Mouse (Mus musculus) forebrain, postnatal 0 days (tissue): ENCODE results near the gene 1700067K01Rik. TPM values are rescaled to one million over a fixed set of nuclear protein-coding genes. Genes with fewer than 3 reads are reported as not detected.

Experiments used
- ATAC-seq: fragments of 200-750 bp; cut with Nextera tagmentation; 2 replicates; pipeline ENCODE4 v1.8.0; 2017; ENCODE audit warnings: mild to moderate bottlenecking, moderate library complexity
- DNase-seq: peaks from one replicate; pipeline ENCODE4 v3.0.0-alpha.2; 2015
- H3K27ac ChIP-seq: fragments of 300-500 bp; sonication (generic); 2 replicates; pipeline ENCODE4 v1.5.1; 2014; ENCODE audit warnings: low read depth, mild to moderate bottlenecking, antibody characterized with exemption, low read length, moderate library complexity, mixed read lengths
- H3K27me3 ChIP-seq: fragments of 300-500 bp; sonication (generic); 2 replicates; pipeline ENCODE4 v1.6.1; 2014; ENCODE audit warnings: mild to moderate bottlenecking, low read length, mixed read lengths; ENCODE audit not compliant: insufficient read depth
- H3K36me3 ChIP-seq: fragments of 300-500 bp; sonication (generic); 2 replicates; pipeline ENCODE4 v1.6.1; 2014; ENCODE audit warnings: mild to moderate bottlenecking, moderate library complexity; ENCODE audit not compliant: insufficient read depth
- H3K4me1 ChIP-seq: fragments of 300-500 bp; sonication (generic); 2 replicates; pipeline ENCODE4 v1.6.1; 2014; ENCODE audit warnings: antibody characterized with exemption; ENCODE audit not compliant: insufficient read depth
- H3K4me2 ChIP-seq: fragments of 300-500 bp; sonication (generic); 2 replicates; pipeline ENCODE4 v1.6.1; 2014; ENCODE audit warnings: low read depth, mild to moderate bottlenecking, moderate library complexity
- H3K4me3 ChIP-seq: fragments of 300-500 bp; sonication (generic); 2 replicates; pipeline ENCODE4 v1.5.1; 2014; ENCODE audit warnings: low read depth, low read length, mixed read lengths
- H3K9ac ChIP-seq: fragments of 300-500 bp; sonication (generic); 2 replicates; pipeline ENCODE4 v1.6.1; 2014; ENCODE audit warnings: mild to moderate bottlenecking
- H3K9me3 ChIP-seq: fragments of 300-500 bp; sonication (generic); 2 replicates; pipeline ENCODE4 v1.6.1; 2016; ENCODE audit warnings: low read length
- CTCF ChIP-seq: sonication (generic); IDR thresholded peaks from 2 replicates; pipeline ENCODE4 v1.5.1; 2016; ENCODE audit warnings: antibody characterized with exemption, control low read depth, low read depth
- WGBS: fragments of 180-500 bp; shearing (Covaris S2); extraction: QIAGEN DNeasy Blood & Tissue Kit; methylation state at CpG from one replicate; pipeline ENCODE4 v1.1.7; 2014; 5-methylcytosine and 5-hydroxymethylcytosine counted together
- polyA plus RNA-seq: library from polyadenylated mRNA; unstranded; fragments of >200 nt; fragmentation: Nextera tagmentation; extraction: Ambion mirVana; gene quantifications from 2 replicates; pipeline ENCODE4 v1.2.1, GENCODE M21; 2015
- total RNA-seq: library from RNA; depleted of rRNA; stranded (reverse); fragments of >200 nt; gene quantifications from 2 replicates; pipeline ENCODE4 v1.2.3, GENCODE M21; 2014

1700067K01Rik gene
- total and polyA plus RNA-seq, 2 experiments from 2014 or later, result 0.81 to 0.86 TPM

GRCm38 (mm10) chr8:84039050-84039449, 37.7 kb downstream of the 1700067K01Rik start:
- Histone ChIP-seq H3K4me2 (no peak overlapping the region), H3K9me3 (no peaks in the 10 kb centered on the region), H3K27ac (no peak overlapping the region), H3K4me3 (no peak overlapping the region), H3K9ac (no peak overlapping the region), H3K4me1 (peaks cover 6% of the 10 kb centered on the region; the same call in 1 of the 2 replicates), H3K27me3 (peaks cover 20% of the 10 kb centered on the region), H3K36me3 (no peaks in the 10 kb centered on the region)
- peak; percentile 88 for TF ChIP-seq CTCF
- WGBS, result 5% methylated on average over 5 of the region's 5 CpGs
- peak; percentile 50; the same call in 1 of the 2 replicates for ATAC-seq
- DNase-seq, result peak; percentile 90

GRCm38 (mm10) chr8:84042066-84042947, 41.0 kb downstream of the 1700067K01Rik start, which contains the start of gene Il27ra:
TSS of gene Il27ra (minus strand) at chr8:84042589.
- Histone ChIP-seq H3K27ac (no peak within 1 kb of the TSS), H3K27me3 (peaks cover 34% of the 10 kb centered on the region), H3K4me2 (peak within 1 kb of the TSS; percentile 61), H3K4me3 (peak within 1 kb of the TSS; percentile 28), H3K9ac (peak within 1 kb of the TSS; percentile 18; the same call in 1 of the 2 replicates), H3K4me1 (peaks cover 6% of the 10 kb centered on the region; the same call in 1 of the 2 replicates), H3K9me3 (no peaks in the 10 kb centered on the region), H3K36me3 (no peaks in the 10 kb centered on the region)
- WGBS, result 5% methylated on average over 40 of the region's 40 CpGs
- peak; percentile 73 for TF ChIP-seq CTCF
- ATAC-seq (peak; percentile 58), DNase-seq (peak; percentile 37)

GRCm38 (mm10) chr8:84042948-84043342, 41.6 kb downstream of the 1700067K01Rik start:
- no peak for DNase-seq
- WGBS, result 39% methylated on average over 12 of the region's 12 CpGs
- no peak overlapping the region for H3K4me2 ChIP-seq
- H3K36me3 ChIP-seq, result no peaks in the 10 kb centered on the region
- H3K9me3 ChIP-seq, result no peaks in the 10 kb centered on the region
- ATAC-seq, result no peak
- peaks cover 6% of the 10 kb centered on the region; the same call in 1 of the 2 replicates for H3K4me1 ChIP-seq
- no peak overlapping the region for H3K4me3 ChIP-seq
- H3K27me3 ChIP-seq, result peaks cover 34% of the 10 kb centered on the region
- no peak for TF ChIP-seq CTCF
- no peak overlapping the region for H3K27ac ChIP-seq
- H3K9ac ChIP-seq, result no peak overlapping the region

- H3K4me2 ChIP-seq, result no peak overlapping the region
- H3K9me3 ChIP-seq, result no peaks in the 10 kb centered on the region
- no peak overlapping the region for H3K27ac ChIP-seq
- no peak for DNase-seq
- no peak for TF ChIP-seq CTCF
- peaks cover 34% of the 10 kb centered on the region for H3K27me3 ChIP-seq
- peaks cover 6% of the 10 kb centered on the region; the same call in 1 of the 2 replicates for H3K4me1 ChIP-seq
- 13% methylated on average over 7 of the region's 7 CpGs for WGBS
- H3K36me3 ChIP-seq, result no peaks in the 10 kb centered on the region
- H3K9ac ChIP-seq, result no peak overlapping the region
- no peak for ATAC-seq
- H3K4me3 ChIP-seq, result no peak overlapping the region
Measured at GRCm38 (mm10) chr8:84044103-84044502, 42.8 kb downstream of the 1700067K01Rik start.

GRCm38 (mm10) chr8:84044900-84045299, 43.6 kb downstream of the 1700067K01Rik start, which contains the start of gene Rln3:
TSS of gene Rln3 (minus strand) at chr8:84045000.
- H3K27ac ChIP-seq, result no peak within 1 kb of the TSS
- TF ChIP-seq CTCF, result no peak
- 11% methylated on average over 9 of the region's 9 CpGs for WGBS
- H3K9ac ChIP-seq, result no peak within 1 kb of the TSS
- no peaks in the 10 kb centered on the region for H3K9me3 ChIP-seq
- no peaks in the 10 kb centered on the region for H3K36me3 ChIP-seq
- H3K27me3 ChIP-seq, result peaks cover 34% of the 10 kb centered on the region
- no peak within 1 kb of the TSS for H3K4me2 ChIP-seq
- no peak for ATAC-seq
- peaks cover 6% of the 10 kb centered on the region; the same call in 1 of the 2 replicates for H3K4me1 ChIP-seq
- no peak within 1 kb of the TSS for H3K4me3 ChIP-seq
- DNase-seq, result no peak

- Histone ChIP-seq H3K4me1 (peaks cover 6% of the 10 kb centered on the region; the same call in 1 of the 2 replicates), H3K27me3 (peaks cover 34% of the 10 kb centered on the region), H3K27ac (no peak overlapping the region), H3K9ac (no peak overlapping the region), H3K4me3 (no peak overlapping the region), H3K36me3 (no peaks in the 10 kb centered on the region), H3K4me2 (no peak overlapping the region), H3K9me3 (no peaks in the 10 kb centered on the region)
- 80% methylated on average over 3 of the region's 3 CpGs for WGBS
- TF ChIP-seq CTCF, result no peak
- no peak for ATAC-seq
- DNase-seq, result no peak
Measured at GRCm38 (mm10) chr8:84046505-84046904, 45.2 kb downstream of the 1700067K01Rik start.

- peaks cover 23% of the 10 kb centered on the region for H3K27me3 ChIP-seq
- H3K4me3 ChIP-seq, result no peak overlapping the region
- no peaks in the 10 kb centered on the region for H3K36me3 ChIP-seq
- ATAC-seq, result no peak
- no peak for TF ChIP-seq CTCF
- H3K4me2 ChIP-seq, result no peak overlapping the region
- no peak for DNase-seq
- no peaks in the 10 kb centered on the region for H3K4me1 ChIP-seq
- WGBS, result 80% methylated on average over 5 of the region's 5 CpGs
- no peak overlapping the region for H3K9ac ChIP-seq
- no peak overlapping the region for H3K27ac ChIP-seq
- H3K9me3 ChIP-seq, result no peaks in the 10 kb centered on the region
Measured at GRCm38 (mm10) chr8:84048171-84048570, 46.9 kb downstream of the 1700067K01Rik start.
